Mouse (Mus musculus) heart, adult 2 months (tissue): Measurements from ENCODE around the gene Hgfac. TPM values are rescaled to one million over a fixed set of nuclear protein-coding genes. Genes with fewer than 3 reads are reported as not detected.

ENCODE experiments used
- DNase-seq, 2 experiments: peaks; one replicate each; pipeline ENCODE4 v3.0.0; 2021
- H3K27ac ChIP-seq: fragments of 200-600 bp; 2 replicates; pipeline ENCODE4 v1.8.1; 2022
- H3K27me3 ChIP-seq: fragments of 200-500 bp; 2 replicates; pipeline ENCODE4 v1.6.1; 2012; ENCODE audit warnings: mild to moderate bottlenecking, low read length, inconsistent platforms, mixed read lengths; ENCODE audit not compliant: control insufficient read depth, insufficient read depth
- H3K36me3 ChIP-seq: fragments of 200-500 bp; 2 replicates; pipeline ENCODE4 v1.6.1; 2012; ENCODE audit warnings: low read length, inconsistent platforms; ENCODE audit not compliant: control insufficient read depth, insufficient read depth
- H3K4me1 ChIP-seq: fragments of 200-500 bp; 2 replicates; pipeline ENCODE4 v1.6.1; 2011; ENCODE audit warnings: low read length; ENCODE audit not compliant: control insufficient read depth, insufficient read depth
- H3K4me3 ChIP-seq: fragments of 200-600 bp; 2 replicates; pipeline ENCODE4 v1.8.1; 2022
- H3K79me2 ChIP-seq: fragments of 200-500 bp; replicated peaks from 2 replicates; pipeline ENCODE4 v1.6.1; 2012; ENCODE audit warnings: mild to moderate bottlenecking, inconsistent platforms, low read length, moderate library complexity, mixed read lengths; ENCODE audit not compliant: control insufficient read depth, insufficient read depth
- H3K9ac ChIP-seq: fragments of 200-500 bp; 2 replicates; pipeline ENCODE4 v1.6.1; 2012; ENCODE audit warnings: low read depth, mild to moderate bottlenecking, control low read depth, inconsistent platforms, low read length, mixed read lengths
- CTCF ChIP-seq: fragments of 200-600 bp; IDR thresholded peaks from 2 replicates; pipeline ENCODE4 v1.8.1; 2022; ENCODE audit warnings: antibody characterized with exemption, mild to moderate bottlenecking, moderate library complexity
- EP300 ChIP-seq: fragments of 200-500 bp; IDR thresholded peaks from 2 replicates; pipeline ENCODE4 v1.6.1; 2011; ENCODE audit warnings: low read depth, low read length, control low read depth; ENCODE audit not compliant: insufficient read depth
- POLR2A ChIP-seq: fragments of 200-500 bp; IDR thresholded peaks from 2 replicates; pipeline ENCODE4 v1.6.1; 2011; ENCODE audit warnings: mild to moderate bottlenecking, low read depth, low read length, control low read depth; ENCODE audit not compliant: insufficient read depth
- WGBS: fragments of 180-500 bp; shearing (Covaris S2); methylation state at CpG from one replicate; pipeline ENCODE4 v1.1.7; 2018; 5-methylcytosine and 5-hydroxymethylcytosine counted together
- intact Hi-C: fragments of 180-260 bp; cut with DNase I; formaldehyde crosslinking; loops from one replicate; pipeline ENCODE4 v1.15.1; 2025
- polyA plus RNA-seq: library from polyadenylated mRNA; depleted of rRNA; stranded (reverse); fragments of >200 nt; gene quantifications from 2 replicates; pipeline ENCODE4 v1.2.3, GENCODE M21; 2012
- total RNA-seq, 2 experiments: library from RNA; stranded (reverse); gene quantifications; 2 replicates each; pipeline ENCODE4 v1.2.3; 2021

Hgfac gene
- total and polyA plus RNA-seq, 3 experiments, result 0.47 to 1.3 (median 0.96) TPM

- Histone ChIP-seq H3K27ac (no peak overlapping the region), H3K79me2 (no peaks in the 10 kb centered on the region), H3K4me1 (no peaks in the 10 kb centered on the region; the same call in 1 of the 2 replicates), H3K36me3 (no peaks in the 10 kb centered on the region), H3K4me3 (no peak overlapping the region), H3K27me3 (no peaks in the 10 kb centered on the region), H3K9ac (no peak overlapping the region)
- 0% methylated on average over 1 of the region's 1 CpGs for WGBS
- no peak for TF ChIP-seq POLR2A
- TF ChIP-seq EP300, result peak; percentile 88
- peak; percentile 89 for TF ChIP-seq CTCF
- peak; percentile 61 to 64 for DNase-seq
- intact Hi-C loops, result loop anchor here (1.0 to 10.0 kb wide), 3 partner anchors 57 to 378 kb away; partner anchors contain the start of genes Grk4 and Nop14
These were observed 1.8 kb downstream of the Hgfac start for GRCm38 (mm10) chr5:35043110-35043451.

GRCm38 (mm10) chr5:35050541-35050940 is 9.2 kb downstream of the Hgfac start:
- H3K27ac ChIP-seq, result no peak overlapping the region
- DNase-seq, result no peak

GRCm38 (mm10) chr5:35054628-35055027 is 13.3 kb downstream of the Hgfac start:
- no peak overlapping the region for H3K9ac ChIP-seq
- H3K27me3 ChIP-seq, result no peaks in the 10 kb centered on the region
- DNase-seq, result no peak
- H3K79me2 ChIP-seq, result no peaks in the 10 kb centered on the region
- 80% methylated on average over 3 of the region's 3 CpGs for WGBS
- no peak overlapping the region for H3K27ac ChIP-seq
- H3K4me3 ChIP-seq, result no peak overlapping the region
- peaks cover 6% of the 10 kb centered on the region; the same call in 1 of the 2 replicates for H3K4me1 ChIP-seq
- TF ChIP-seq POLR2A (no peak), CTCF (no peak), EP300 (no peak)
- H3K36me3 ChIP-seq, result no peaks in the 10 kb centered on the region
- intact Hi-C loops, result loop anchor here (5.0 kb wide), 2 partner anchors 33 to 293 kb away; no protein-coding TSS in a partner anchor

More at GRCm38 (mm10) chr5:35050541-35050940, 9.2 kb downstream of the Hgfac start:
- intact Hi-C loops, result loop anchor here (2.0 to 5.0 kb wide), 3 partner anchors 37 to 297 kb away; no protein-coding TSS in a partner anchor
- Histone ChIP-seq H3K36me3 (no peaks in the 10 kb centered on the region), H3K27me3 (no peaks in the 10 kb centered on the region), H3K79me2 (no peaks in the 10 kb centered on the region), H3K4me3 (no peak overlapping the region), H3K4me1 (no peaks in the 10 kb centered on the region), H3K9ac (no peak overlapping the region)
- TF ChIP-seq POLR2A, result no peak
- TF ChIP-seq CTCF, result peak; percentile 58
- no peak for TF ChIP-seq EP300
- 79% methylated on average over 5 of the region's 5 CpGs for WGBS

GRCm38 (mm10) chr5:35055076-35055475 is 13.8 kb downstream of the Hgfac start:
- Histone ChIP-seq H3K79me2 (no peaks in the 10 kb centered on the region), H3K4me1 (peaks cover 7% of the 10 kb centered on the region; the same call in 1 of the 2 replicates), H3K4me3 (no peak overlapping the region), H3K9ac (no peak overlapping the region), H3K27ac (no peak overlapping the region), H3K36me3 (no peaks in the 10 kb centered on the region), H3K27me3 (no peaks in the 10 kb centered on the region)
- peak in 1 of 2 experiments; percentile 57 for DNase-seq
- WGBS, result 28% methylated on average over 12 of the region's 12 CpGs
- intact Hi-C loops, result no loop called here
- TF ChIP-seq EP300 (no peak), POLR2A (no peak), CTCF (no peak)

GRCm38 (mm10) chr5:35056604-35057432 is 15.5 kb downstream of the Hgfac start, which contains the start of gene Dok7:
Gene Dok7, plus strand, starts transcription at chr5:35056766.
- intact Hi-C loops, result no loop called here
- peaks cover 13% of the 10 kb centered on the region for H3K4me1 ChIP-seq
- peak; percentile 75 to 82 for DNase-seq
- no peaks in the 10 kb centered on the region for H3K79me2 ChIP-seq
- H3K27me3 ChIP-seq, result no peaks in the 10 kb centered on the region
- peak within 1 kb of the TSS; percentile 76 for H3K27ac ChIP-seq
- under 1% methylated on average over 59 of the region's 74 CpGs for WGBS
- H3K9ac ChIP-seq, result peak within 1 kb of the TSS; percentile 91
- peak within 1 kb of the TSS; percentile 65 for H3K4me3 ChIP-seq
- TF ChIP-seq CTCF, result peak; percentile 56
- peak; percentile 60; the same call in 1 of the 2 replicates for TF ChIP-seq POLR2A
- TF ChIP-seq EP300, result no peak
- no peaks in the 10 kb centered on the region for H3K36me3 ChIP-seq

- peak overlapping the region; percentile 76 for H3K27ac ChIP-seq
- no peaks in the 10 kb centered on the region for H3K36me3 ChIP-seq
- no peaks in the 10 kb centered on the region for H3K27me3 ChIP-seq
- intact Hi-C loops, result no loop called here
- peaks cover 13% of the 10 kb centered on the region for H3K4me1 ChIP-seq
- H3K79me2 ChIP-seq, result no peaks in the 10 kb centered on the region
- 10% methylated on average over 4 of the region's 4 CpGs for WGBS
- H3K4me3 ChIP-seq, result peak overlapping the region; percentile 65
- TF ChIP-seq EP300, result no peak
- TF ChIP-seq POLR2A, result no peak
- TF ChIP-seq CTCF, result no peak
- no peak for DNase-seq
- peak overlapping the region; percentile 91 for H3K9ac ChIP-seq
These were observed 16.3 kb downstream of the Hgfac start for GRCm38 (mm10) chr5:35057582-35057981.
